Mouse (Mus musculus) heart, postnatal 0 days (tissue): ENCODE results near the gene Kif26b.

ENCODE experiments used
- CTCF ChIP-seq: IDR thresholded peaks from 2 replicates; pipeline ENCODE4 v1.5.1; 2016; ENCODE audit warnings: antibody characterized with exemption, control low read depth, low read depth
- EP300 ChIP-seq: IDR thresholded peaks from 2 replicates; pipeline ENCODE4 v1.6.1; 2016; ENCODE audit warnings: antibody characterized with exemption, low read depth

DNA sequence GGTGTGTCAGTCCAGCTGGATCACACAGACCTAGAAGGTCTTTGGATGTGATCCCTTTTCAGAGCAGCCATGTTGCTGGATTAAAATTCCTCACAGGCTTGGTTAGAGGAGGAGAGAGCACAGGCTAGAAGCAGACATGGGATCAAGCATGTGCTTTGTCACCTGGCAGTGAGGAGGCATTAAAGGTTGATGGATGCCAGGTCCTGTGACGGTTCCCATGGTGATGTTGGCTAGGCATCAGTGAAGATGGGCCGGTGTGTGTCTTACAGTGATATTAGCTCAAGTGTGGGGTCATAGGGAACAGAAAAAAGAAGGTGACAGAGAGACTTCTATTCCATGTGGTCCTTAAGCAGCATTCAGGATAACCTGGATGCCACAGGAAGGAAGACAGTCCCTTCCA, 46.8 kb downstream of the Kif26b start:
- TF ChIP-seq CTCF (no peak), EP300 (no peak)
